Mouse (Mus musculus) layer of hippocampus, adult 18-20 months (tissue): ENCODE results near the gene 1600002K03Rik. TPM values are rescaled to one million over a fixed set of nuclear protein-coding genes. Genes with fewer than 3 reads are reported as not detected.

ENCODE experiments used
- DNase-seq, 2 experiments: peaks; one replicate each; pipeline ENCODE4 v3.0.0; 2022; ENCODE audit warnings: low spot score in 2 of 2
- total RNA-seq, 2 experiments: library from RNA; stranded (reverse); gene quantifications; 2 replicates each; pipeline ENCODE4 v1.2.3; 2021

1600002K03Rik gene
- total RNA-seq, 2 experiments from 2014 or later = 6.4 to 6.5 TPM

DNA sequence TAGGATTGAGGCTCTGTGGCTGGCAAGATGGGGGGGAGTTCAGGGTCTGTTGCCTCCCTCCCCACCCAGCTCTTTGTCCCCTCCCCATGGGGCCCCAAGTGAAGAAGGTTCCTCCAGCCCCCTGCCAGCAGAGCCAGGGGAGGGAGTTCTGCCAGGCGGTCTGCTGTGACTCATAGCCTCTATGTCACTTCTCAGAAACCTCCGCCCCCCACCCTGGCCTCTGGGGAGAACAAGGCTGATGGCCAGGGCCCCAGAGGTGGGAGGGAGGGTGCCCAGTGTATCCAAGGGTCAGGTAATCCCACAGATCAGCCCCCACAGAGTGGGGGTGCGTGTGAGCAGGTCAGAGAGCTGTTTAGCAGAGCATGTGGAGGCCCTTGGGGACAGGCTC lies 19.9 kb upstream of the 1600002K03Rik start:
- no peak for DNase-seq

DNA sequence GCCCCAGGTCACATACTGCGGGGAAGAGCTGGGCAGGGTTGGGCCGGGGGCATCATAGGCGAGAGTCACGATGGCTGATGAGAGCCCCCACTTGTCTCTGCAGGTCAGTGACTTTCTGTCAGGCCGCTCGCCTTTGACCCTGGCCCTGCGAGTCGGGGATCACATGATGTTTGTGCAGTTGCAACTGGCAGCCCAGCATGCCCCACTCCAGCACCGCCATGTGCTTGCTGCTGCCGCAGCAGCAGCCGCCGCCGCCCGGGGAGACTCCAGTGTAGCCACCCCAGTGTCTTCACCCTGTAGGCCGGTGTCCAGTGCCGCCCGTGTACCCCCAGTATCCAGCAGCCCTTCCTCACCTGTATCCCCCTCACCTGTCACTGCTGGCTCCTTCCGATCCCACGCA lies 19.0 kb upstream of the 1600002K03Rik start:
- DNase-seq = no peak

- DNase-seq = no peak
Measured at GRCm38 (mm10) chr10:80154384-80154783, 18.4 kb upstream of the 1600002K03Rik start.

GRCm38 (mm10) chr10:80155277-80155676 lies 17.5 kb upstream of the 1600002K03Rik start:
- no peak for DNase-seq

DNA sequence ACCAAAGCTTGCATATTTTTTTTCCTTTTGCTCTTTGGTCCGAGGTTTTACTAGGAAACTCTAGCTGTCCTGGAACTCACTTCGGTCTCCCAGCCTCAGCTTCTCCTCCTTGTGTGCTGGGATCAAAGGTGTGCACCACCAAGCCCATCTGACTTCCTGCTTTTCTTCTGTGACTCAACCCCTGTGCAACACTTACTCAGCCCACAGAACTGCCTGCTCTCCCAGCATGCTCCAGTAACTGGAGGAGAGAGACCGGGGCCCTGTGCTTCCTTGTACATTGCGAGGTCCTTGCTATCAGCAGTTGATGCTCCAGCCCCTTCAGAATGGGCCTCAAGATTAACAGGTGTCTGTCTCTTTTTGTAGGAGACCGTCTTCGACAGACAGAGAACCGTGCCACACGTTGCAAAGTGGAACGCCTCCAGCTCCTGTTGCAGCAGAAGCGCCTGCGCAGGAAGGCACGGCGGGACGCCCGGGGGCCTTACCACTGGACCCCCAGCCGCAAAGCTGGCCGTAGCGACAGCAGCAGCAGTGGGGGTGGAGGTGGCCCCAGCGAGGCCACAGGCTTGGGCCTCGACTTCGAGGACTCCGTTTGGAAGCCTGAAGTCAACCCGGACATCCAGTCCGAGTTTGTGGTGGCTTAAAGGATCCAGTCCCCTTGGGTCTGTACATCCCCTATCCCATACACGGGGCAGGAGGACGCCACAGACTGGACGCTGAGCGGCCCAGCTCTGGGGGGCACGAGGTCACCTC lies 16.6 kb upstream of the 1600002K03Rik start:
- no peak for DNase-seq

- no peak for DNase-seq
Measured at GRCm38 (mm10) chr10:80156752-80157053, 16.0 kb upstream of the 1600002K03Rik start.

DNA sequence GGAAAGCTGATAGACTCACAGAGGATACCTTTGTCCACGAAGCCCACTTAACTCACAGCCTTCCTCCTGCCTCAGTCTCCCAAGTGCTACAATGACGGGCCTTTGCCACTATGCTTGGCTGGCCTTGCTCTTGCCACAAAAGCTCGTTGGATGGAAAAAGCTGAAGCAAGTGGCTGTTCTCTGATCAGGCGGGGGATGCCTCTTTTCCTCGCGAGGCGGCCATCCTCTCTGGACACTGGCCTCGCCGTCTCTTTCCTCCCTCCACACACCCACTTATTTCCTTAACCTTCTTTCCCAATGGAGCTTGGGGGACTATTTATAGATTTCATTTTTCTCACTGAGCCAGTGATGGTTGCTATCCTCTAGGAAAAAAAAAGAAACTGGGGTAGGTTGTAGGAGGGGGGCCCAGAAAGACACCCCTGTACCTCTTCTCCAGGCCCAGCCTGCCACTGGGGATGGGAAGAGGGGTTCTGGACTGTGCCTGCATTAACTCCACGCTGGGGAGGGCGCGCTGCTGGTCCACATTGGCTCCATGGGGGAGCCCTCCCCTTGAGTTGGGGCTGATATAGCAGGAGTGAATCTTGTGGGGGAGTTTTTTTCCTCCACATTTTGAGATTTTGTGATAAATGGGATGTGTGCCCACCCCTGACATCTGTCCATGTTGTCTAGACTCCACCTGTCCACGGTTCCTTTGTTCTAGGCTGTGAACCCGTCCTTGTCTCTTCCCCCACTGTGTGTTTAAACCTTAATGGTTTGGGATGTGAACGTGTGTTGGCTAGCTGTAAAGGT lies 15.4 kb upstream of the 1600002K03Rik start:
- DNase-seq = no peak

- no peak for DNase-seq
Measured at GRCm38 (mm10) chr10:80158307-80158986, 14.3 kb upstream of the 1600002K03Rik start.

DNA sequence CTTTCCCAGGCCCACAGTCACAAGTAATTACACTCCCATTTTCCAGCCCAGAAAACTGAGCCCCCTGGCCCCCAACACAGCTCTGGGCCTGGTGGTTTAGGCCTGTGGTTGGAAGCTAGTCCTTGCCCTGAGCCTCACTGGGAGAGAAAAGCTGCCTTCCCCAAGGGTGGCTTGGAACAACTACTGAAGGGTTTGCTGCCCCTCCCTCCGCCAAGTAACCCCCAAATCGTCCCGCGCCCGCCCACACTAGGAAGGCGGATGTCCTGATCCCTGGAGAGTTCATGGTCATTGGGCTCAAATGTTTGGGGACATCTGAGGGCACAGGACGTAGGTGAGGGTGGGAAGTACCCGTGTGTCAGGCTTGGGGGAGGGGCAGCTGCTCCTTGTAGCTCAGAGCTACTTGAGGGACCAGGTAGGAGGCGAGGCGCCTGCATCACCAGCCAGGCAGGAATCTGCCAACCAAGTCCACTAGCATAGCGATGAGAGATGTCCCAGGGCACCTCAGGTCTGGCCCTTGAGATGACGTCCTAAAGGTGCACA lies 13.7 kb upstream of the 1600002K03Rik start:
- no peak for DNase-seq

DNA sequence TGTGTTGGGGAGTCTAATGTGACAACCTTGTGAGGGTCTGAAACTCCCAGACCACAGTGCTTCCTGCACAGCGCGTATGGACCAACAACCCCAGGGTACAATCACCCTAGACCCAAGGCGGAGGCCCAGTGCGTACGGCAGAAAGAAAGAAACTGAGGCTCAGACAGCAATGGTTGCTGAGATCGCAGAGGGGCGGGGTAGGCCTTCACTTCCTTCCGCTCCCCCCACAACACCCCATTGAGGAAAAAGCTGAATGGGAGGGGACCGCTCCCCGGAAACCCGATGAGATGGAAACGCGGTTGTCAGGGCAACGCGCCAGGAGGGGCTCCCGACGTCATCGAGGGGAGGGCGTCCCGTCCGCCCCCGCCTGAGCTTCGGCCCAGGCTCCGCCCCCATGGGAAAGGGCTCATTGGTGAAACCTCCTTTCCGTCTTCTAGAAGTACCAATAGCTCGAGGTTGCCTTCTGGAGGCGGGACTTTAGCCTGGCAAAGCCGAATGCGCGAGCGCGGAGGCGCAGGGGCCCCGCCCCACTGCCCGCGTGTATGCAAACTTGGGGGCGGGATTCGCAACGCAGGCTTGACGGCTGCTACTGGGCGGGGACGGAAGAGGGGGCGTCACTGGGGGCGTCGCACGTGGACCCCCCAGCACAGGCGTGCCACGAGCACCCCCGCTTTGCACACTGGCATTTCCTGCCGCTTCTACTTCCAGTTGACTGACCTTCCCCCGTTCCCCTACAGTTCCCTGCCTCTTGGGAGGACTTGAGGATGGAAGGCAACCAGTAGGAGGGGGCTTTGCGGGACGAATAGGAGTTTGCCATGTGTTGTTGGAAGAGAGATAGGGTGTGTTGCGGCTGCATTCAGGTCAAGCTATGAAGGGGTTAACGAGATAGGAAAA lies 12.9 kb upstream of the 1600002K03Rik start:
- peak; percentile 99 for DNase-seq

DNA sequence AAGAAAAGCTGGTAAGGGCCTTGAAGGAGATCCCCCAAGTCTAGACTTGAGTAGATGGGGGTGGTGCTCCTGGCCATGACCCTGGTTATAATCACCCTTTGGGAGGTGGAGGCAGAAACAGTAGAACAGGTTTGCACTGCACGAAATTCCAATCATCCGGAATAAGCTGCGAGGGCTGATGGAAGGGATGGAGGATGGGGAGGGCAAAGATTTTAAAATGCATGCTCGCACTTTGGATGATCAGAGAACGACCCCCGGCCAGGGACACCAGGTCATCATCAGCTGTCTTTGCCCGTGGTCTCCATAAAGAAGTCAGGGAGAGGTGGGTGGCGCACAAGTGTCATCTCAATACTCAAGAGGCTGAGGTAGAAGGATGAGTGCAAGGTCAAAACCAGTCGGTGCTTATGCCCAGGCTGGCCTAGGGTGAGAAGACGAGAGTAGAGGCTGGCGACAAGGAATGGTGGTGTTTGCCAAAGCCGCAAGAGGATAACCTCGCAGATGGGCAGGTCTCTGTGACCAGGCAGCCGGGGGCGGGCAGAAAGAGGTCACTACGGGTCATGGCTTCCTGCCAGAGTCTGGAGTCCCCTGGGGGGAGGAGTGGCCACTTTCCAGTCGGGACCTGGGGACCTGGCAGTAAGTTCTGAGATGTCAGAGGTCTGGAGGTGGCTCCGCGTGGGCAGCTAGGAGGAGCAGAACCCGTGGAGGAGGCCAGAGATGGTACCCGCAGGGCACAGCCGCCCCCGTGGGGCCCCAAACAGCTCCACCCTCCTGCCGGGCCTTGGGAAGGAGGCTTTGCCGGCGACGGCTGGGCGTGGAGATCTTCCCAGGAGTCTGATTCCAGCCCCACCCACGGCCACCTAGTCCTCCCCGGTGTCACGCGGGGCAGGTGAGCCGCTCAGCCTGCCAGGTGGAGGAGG lies 12.0 kb upstream of the 1600002K03Rik start:
- DNase-seq = no peak

- no peak for DNase-seq
Measured at GRCm38 (mm10) chr10:80161522-80162242, 11.1 kb upstream of the 1600002K03Rik start.

DNA sequence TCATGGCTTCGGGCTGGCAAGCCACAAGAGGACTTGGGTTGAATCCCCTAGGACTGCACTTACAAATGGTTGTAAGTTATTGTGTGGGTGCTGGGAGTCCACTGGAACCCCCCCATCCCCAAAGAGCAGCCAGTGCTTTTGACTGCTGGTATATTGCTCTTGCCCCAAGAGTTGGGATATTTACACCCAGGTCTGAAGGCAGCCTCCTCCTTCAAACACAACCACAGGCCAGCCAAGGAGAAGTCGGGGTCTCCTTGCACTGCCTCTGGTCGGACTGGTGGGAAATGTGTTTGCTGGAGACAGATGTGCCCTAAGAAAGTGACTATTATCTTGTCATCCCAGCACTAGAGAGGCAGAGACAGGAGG lies 10.5 kb upstream of the 1600002K03Rik start:
- DNase-seq = no peak

DNA sequence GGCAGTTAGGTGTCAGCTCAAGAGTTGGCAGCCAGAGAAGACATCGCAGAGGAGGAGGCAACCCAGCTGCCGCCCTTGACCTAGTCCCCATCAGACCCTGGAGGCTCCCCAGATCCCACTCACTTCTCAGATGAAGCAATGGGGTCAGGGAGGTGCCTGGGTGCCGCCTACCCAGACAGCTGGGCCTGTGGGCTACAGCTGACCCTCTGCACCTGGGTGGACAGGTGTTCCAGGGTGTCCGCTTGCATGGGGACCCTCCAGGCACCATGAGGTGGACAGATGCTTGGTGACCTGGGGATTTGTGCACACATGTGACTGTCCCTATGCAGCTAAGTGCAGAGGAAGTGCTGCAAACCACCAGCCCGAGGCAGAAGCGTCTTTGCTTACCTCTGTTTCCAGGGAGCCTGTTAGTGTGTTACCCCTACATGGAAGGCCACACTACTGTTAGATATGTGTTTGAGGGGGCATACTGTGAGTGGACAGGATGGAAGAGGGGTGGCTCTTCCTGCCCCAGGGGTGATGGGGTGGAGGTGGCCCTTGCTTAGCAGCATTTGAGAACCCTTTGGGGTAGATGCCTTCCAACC lies 9.9 kb upstream of the 1600002K03Rik start:
- no peak for DNase-seq

- DNase-seq = no peak
Measured at GRCm38 (mm10) chr10:80163721-80164120, 9.0 kb upstream of the 1600002K03Rik start.

DNA sequence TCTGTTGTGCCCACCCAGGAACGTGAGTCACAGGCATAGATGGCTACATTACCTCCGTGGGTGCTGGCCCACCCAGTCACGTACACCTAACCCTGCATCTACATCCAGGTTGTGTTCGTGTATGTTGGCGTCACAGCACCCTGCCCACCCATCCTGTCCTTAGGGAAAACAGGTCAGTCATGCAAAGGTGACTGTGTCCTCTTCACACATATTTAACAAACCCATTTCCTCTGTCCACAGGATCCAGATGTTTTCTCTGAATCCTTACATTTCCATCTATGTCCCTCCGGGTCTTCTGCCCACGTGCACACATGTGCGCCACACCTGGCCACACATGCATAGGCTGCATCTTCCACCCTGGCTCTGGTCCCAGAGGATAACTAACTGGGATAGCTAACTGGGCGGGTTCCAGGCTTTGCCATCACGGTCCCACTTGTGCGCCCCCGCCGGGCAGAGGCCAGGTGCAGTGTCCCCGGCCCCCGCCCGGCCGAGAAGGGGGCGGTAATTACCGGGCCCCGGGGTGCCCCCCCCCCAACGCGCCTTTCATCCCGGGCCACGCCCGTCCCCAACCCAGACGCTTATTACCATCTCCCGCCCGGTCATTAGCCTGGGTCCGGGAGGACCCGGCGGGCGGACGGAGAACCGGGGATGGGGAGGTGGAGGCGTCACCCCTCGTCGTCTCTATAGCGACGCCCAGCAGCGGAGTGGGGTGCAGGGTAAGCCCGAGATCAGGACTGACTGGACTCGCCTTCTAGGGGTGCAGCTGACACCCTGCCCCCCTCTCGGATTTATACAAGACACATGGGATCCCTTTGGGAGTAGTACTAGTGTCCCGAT lies 8.4 kb upstream of the 1600002K03Rik start:
- no peak for DNase-seq

- peak; percentile 93 to 98 for DNase-seq
Measured at GRCm38 (mm10) chr10:80164998-80165344, 7.8 kb upstream of the 1600002K03Rik start.
